Mouse (Mus musculus) CD4-positive, CD25-positive, alpha-beta regulatory T cell, adult 9 weeks (primary cell): Measurements from ENCODE around the gene Gmnn. TPM values are rescaled to one million over a fixed set of nuclear protein-coding genes. Genes with fewer than 3 reads are reported as not detected.

ENCODE experiments used
- polyA plus RNA-seq: library from polyadenylated mRNA; unstranded; fragments of 100-300 nt; shearing (Covaris generic); gene quantifications from one replicate; pipeline ENCODE4 v1.2.1, GENCODE M21; 2017

Gmnn gene
- polyA plus RNA-seq = 30.5 TPM

DNA sequence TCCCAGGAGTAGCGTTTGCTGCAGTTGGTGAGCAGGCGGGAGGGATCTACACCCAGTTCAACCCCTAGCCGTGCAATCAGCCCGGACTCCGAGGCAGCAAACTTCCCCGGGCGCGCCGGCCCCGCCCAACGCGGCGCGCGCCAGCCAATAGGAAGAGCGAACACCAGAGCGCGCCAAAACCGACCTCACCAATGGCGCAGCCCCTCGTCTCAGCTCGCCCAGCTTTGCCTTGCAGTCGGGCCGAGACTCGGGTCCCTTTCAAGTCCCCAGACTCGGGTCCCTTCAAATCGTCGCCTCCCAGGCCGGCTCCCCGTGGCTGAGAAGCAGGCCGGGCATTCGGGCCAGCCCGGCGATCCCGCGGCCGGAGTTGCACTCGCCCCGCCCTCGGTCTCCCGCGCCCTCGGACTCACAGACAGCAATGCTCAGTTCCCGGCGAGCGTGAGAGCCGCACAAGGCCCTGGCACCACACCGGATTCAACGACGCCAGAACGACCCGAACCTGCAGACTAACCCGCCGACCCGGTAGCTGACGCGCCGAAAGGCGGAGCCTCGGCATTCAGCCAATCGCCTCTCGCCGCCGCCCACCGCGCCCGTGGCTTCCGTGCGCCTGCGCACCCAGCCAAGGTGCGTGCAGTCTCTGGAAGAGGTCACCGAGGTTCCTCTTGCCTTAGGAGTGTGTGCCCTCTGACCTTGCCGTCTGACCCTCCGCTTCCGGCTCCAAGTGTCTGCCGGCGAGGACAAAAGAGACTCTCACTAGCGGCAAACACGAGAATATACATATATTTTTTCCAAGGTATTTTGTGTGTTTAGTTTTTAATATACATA is at the start of gene Gmnn:
Gene Gmnn (minus strand): TSS at position 521 of the 825 bp plus-strand sequence.

DNA sequence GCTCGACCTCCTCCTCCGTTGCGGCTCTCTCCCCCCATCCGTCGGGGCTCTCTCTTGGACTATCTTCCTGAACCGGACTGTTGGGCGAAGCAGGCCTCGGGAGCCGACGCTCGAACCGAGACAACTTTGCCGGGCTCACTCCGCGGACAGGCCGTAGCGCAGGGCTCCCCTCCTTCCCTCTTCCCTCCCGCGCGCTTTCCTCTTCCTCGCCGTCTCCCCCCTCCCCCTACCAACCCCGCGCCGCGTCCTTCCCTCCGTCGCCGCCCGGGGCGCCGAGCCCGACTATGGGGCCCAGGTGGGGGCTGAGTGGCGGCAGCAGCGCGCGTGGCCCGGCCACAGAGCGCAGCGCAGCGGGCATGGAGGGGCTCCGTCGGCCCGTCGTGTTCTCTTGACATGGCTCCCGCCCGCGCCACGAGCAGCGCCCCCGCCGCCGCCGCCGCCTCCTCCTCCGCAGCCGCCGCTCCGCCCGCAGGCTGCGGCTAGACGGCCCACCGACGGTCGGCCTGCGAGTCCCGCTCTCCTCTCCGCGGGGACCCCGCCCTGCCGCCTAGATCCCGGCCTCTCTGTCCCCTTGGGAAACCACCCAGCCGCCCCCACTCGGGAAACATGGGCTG is 39.7 kb upstream of the Gmnn start, which contains the start of gene BC005537:
Gene BC005537 (plus strand): TSS at position 350 of the 614 bp plus-strand sequence.

DNA sequence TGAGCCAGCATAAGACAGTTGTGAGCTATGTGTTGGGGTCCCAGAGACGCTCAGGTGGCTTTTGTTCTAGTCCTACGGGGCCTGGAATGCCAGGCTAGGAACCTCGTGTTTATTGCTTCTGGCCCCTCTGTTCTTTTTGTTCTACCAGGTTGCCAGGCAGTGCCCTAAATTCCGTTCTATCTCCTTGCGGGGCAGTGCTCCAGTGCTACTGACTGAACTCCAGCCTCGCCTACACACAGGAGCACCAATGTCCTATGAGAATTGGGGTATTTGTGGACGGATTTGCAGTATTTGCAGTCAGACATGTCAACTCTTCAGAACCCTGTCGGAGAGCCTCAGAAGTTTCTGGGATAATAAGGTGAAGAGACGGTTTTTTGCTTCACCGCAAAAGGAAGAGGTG is 20.7 kb downstream of the Gmnn start, which contains the start of gene Armh2:
Gene Armh2 (plus strand): TSS at position 205 of the 400 bp plus-strand sequence.

Other genes with a start within 250 kb of the Gmnn start
- gene Ripor2, start 179.7 kb downstream of the Gmnn start, polyA plus RNA-seq = 415 TPM
- gene Armh2, start 20.7 kb downstream of the Gmnn start, polyA plus RNA-seq = 0.55 TPM
- 10.6 TPM for gene BC005537, start 39.7 kb upstream of the Gmnn start, polyA plus RNA-seq
- gene Acot13, start 69.6 kb upstream of the Gmnn start, polyA plus RNA-seq = 101 TPM
- 26.3 TPM for gene Tdp2, start 69.8 kb upstream of the Gmnn start, polyA plus RNA-seq
- 0.37 TPM for gene D130043K22Rik, start 83.2 kb upstream of the Gmnn start, polyA plus RNA-seq
- 0.25 TPM for gene Aldh5a1, start 175.7 kb upstream of the Gmnn start, polyA plus RNA-seq
- 6.0 TPM for gene Gpld1, start 181.2 kb upstream of the Gmnn start, polyA plus RNA-seq